Mouse (Mus musculus): ENCODE data around the gene 6430571L13Rik. TPM values are rescaled to one million over a fixed set of nuclear protein-coding genes. Genes with fewer than 3 reads are reported as not detected.

The 6430571L13Rik gene
- polyA plus RNA-seq, 1 experiment from 2014 or later = 2.0 TPM

DNA sequence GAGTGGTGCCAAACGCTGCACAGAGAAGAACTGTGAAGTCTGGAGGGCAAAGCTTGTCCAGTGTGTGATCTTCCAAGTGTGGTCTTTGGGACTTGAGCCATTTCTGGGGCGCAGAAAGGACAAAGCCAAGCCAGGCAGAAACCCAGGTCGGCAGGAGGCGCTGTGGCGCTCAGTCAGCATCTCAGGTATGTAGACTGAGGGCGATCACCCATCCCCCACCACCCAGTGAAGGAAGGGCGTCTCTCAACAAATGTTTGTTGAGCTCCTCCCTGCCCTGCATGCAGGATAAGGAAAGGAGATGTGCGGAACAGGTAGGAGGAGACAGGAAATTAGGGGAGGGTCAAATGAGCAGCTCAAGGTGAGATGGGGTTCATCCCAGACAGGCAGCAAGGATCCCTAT, 34.2 kb downstream of the 6430571L13Rik start:
- Histone ChIP-seq H3K4me2 (ENCODE audit: low read depth) (no peak overlapping the region), H3K27ac (ENCODE audit: low read depth, low read length) (no peak overlapping the region), H3K36me3 (ENCODE audit: control insufficient read depth, insufficient read depth, low read length) (no peaks in the 10 kb centered on the region), H3K9me3 (ENCODE audit: control insufficient read depth, low read length) (no peaks in the 10 kb centered on the region), H3K9ac (ENCODE audit: low read length) (no peak overlapping the region), H3K4me3 (ENCODE audit: low read depth, low read length) (no peak overlapping the region), H3K27me3 (ENCODE audit: control insufficient read depth, insufficient read depth, low read length) (peaks cover 21% of the 10 kb centered on the region), H3K4me1 (ENCODE audit: control insufficient read depth, insufficient read depth, low read length) (peaks cover 8% of the 10 kb centered on the region; the same call in 1 of the 2 replicates)
- ATAC-seq (ENCODE audit: insufficient read depth, low FRiP score, low TSS enrichment) (no peak), DNase-seq (ENCODE audit: low spot score) (peak; percentile 44)
- WGBS = 4% methylated on average over 8 of the region's 8 CpGs

DNA sequence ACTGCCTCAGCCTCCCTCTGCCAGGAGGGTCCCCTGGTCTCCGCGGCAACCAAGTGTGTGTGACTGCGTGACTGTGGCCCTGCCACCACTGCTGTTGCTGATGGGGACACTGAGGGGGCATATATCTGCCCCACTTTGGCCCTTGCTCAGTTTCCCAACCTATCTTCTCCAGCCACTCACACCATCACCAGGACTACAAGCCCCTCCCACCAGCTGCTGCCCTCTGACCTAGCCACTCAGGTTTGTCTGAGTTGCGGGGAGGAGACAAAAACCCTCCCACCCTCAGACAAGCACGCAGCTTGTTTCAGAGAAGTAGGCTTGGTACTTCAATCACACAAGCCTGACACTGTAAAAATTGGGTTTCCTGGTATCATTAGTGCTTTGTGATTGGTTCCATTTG, 35.0 kb downstream of the 6430571L13Rik start:
- H3K4me3 ChIP-seq (ENCODE audit: low read depth, low read length) = no peak overlapping the region
- 16% methylated on average over 5 of the region's 5 CpGs for WGBS
- no peak overlapping the region for H3K27ac ChIP-seq (ENCODE audit: low read depth, low read length)
- peaks cover 27% of the 10 kb centered on the region for H3K27me3 ChIP-seq (ENCODE audit: control insufficient read depth, insufficient read depth, low read length)
- H3K36me3 ChIP-seq (ENCODE audit: control insufficient read depth, insufficient read depth, low read length) = no peaks in the 10 kb centered on the region
- no peak overlapping the region for H3K9ac ChIP-seq (ENCODE audit: low read length)
- peaks cover 8% of the 10 kb centered on the region; the same call in 1 of the 2 replicates for H3K4me1 ChIP-seq (ENCODE audit: control insufficient read depth, insufficient read depth, low read length)
- no peak for ATAC-seq (ENCODE audit: insufficient read depth, low FRiP score, low TSS enrichment)
- no peak for DNase-seq (ENCODE audit: low spot score)
- H3K4me2 ChIP-seq (ENCODE audit: low read depth) = no peak overlapping the region
- no peaks in the 10 kb centered on the region for H3K9me3 ChIP-seq (ENCODE audit: control insufficient read depth, low read length)

DNA sequence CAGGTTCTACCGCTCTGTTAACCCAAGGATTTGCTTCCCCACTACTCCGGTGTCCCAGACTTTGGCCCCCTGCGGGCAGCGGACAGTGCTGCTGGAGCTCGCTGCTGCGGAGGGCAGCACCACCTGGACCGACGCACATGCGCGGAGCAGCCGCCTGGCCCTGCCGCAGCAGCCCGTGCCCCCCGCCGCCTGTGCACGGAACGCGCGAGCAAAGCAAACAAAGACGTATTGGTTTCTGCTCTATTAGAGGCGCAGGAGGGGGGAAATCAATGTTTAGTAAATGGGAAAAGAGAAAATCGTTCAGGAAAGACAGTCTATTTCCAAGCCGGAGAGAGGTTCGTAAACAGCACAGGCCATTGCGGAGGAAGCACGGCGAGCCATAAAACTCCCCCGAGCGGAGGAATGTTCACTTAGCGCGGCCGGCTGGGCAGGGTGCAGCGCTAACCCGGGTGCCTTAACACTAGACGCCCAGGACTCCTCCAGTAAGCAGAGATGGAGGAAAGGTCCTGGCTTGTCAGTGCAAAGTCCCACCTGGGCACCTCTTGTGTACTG, 37.6 kb downstream of the 6430571L13Rik start:
- peaks cover 8% of the 10 kb centered on the region; the same call in 1 of the 2 replicates for H3K4me1 ChIP-seq (ENCODE audit: control insufficient read depth, insufficient read depth, low read length)
- H3K4me2 ChIP-seq (ENCODE audit: low read depth) = peak overlapping the region; percentile 65
- no peak for ATAC-seq (ENCODE audit: insufficient read depth, low FRiP score, low TSS enrichment)
- peak overlapping the region; percentile 54 for H3K9ac ChIP-seq (ENCODE audit: low read length)
- WGBS = under 1% methylated on average over 35 of the region's 35 CpGs
- 0 out of 2 replicates have a peak overlapping the region, but pooled peaks have one; percentile 20 for H3K27ac ChIP-seq (ENCODE audit: low read depth, low read length)
- H3K36me3 ChIP-seq (ENCODE audit: control insufficient read depth, insufficient read depth, low read length) = no peaks in the 10 kb centered on the region
- DNase-seq (ENCODE audit: low spot score) = peak; percentile 77
- H3K9me3 ChIP-seq (ENCODE audit: control insufficient read depth, low read length) = no peaks in the 10 kb centered on the region
- peaks cover 51% of the 10 kb centered on the region for H3K27me3 ChIP-seq (ENCODE audit: control insufficient read depth, insufficient read depth, low read length)
- peak overlapping the region; percentile 31 for H3K4me3 ChIP-seq (ENCODE audit: low read depth, low read length)

GRCm38 (mm10) chr9:107381723-107382122, 41.3 kb downstream of the 6430571L13Rik start:
- no peak for ATAC-seq (ENCODE audit: insufficient read depth, low FRiP score, low TSS enrichment)
- DNase-seq (ENCODE audit: low spot score) = no peak
- WGBS = 10% methylated on average over 8 of the region's 8 CpGs
- Histone ChIP-seq H3K4me2 (ENCODE audit: low read depth) (no peak overlapping the region), H3K27me3 (ENCODE audit: control insufficient read depth, insufficient read depth, low read length) (peaks cover 56% of the 10 kb centered on the region), H3K4me1 (ENCODE audit: control insufficient read depth, insufficient read depth, low read length) (peaks cover 8% of the 10 kb centered on the region; the same call in 1 of the 2 replicates), H3K27ac (ENCODE audit: low read depth, low read length) (no peak overlapping the region), H3K4me3 (ENCODE audit: low read depth, low read length) (no peak overlapping the region), H3K9me3 (ENCODE audit: control insufficient read depth, low read length) (no peaks in the 10 kb centered on the region), H3K36me3 (ENCODE audit: control insufficient read depth, insufficient read depth, low read length) (no peaks in the 10 kb centered on the region), H3K9ac (ENCODE audit: low read length) (no peak overlapping the region)

DNA sequence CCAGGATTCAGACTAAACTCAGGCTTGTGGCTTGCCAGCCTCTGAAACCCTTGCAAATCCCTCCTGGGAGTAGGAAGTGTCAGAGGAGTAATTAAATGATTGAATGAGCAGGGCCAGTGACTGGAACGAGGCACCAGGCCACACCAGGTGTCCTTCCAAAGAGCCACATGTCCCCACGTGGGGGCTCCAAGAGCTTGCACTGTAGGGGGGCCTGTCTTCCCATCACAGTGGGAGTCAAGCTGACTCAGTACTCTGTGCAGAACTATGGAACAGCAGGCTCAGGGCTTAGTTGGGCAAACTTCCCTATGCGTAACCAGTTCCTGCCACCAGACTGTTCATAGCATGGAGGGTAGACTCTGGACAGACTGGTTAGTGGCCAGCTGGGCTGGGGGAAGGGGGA, 44.0 kb downstream of the 6430571L13Rik start:
- DNase-seq (ENCODE audit: low spot score) = no peak
- Histone ChIP-seq H3K27ac (ENCODE audit: low read depth, low read length) (no peak overlapping the region), H3K27me3 (ENCODE audit: control insufficient read depth, insufficient read depth, low read length) (peaks cover 37% of the 10 kb centered on the region), H3K4me1 (ENCODE audit: control insufficient read depth, insufficient read depth, low read length) (peaks cover 8% of the 10 kb centered on the region; the same call in 1 of the 2 replicates), H3K36me3 (ENCODE audit: control insufficient read depth, insufficient read depth, low read length) (no peaks in the 10 kb centered on the region), H3K9ac (ENCODE audit: low read length) (no peak overlapping the region), H3K4me2 (ENCODE audit: low read depth) (no peak overlapping the region), H3K4me3 (ENCODE audit: low read depth, low read length) (no peak overlapping the region), H3K9me3 (ENCODE audit: control insufficient read depth, low read length) (no peaks in the 10 kb centered on the region)
- 31% methylated on average over 3 of the region's 3 CpGs for WGBS
- no peak for ATAC-seq (ENCODE audit: insufficient read depth, low FRiP score, low TSS enrichment)

DNA sequence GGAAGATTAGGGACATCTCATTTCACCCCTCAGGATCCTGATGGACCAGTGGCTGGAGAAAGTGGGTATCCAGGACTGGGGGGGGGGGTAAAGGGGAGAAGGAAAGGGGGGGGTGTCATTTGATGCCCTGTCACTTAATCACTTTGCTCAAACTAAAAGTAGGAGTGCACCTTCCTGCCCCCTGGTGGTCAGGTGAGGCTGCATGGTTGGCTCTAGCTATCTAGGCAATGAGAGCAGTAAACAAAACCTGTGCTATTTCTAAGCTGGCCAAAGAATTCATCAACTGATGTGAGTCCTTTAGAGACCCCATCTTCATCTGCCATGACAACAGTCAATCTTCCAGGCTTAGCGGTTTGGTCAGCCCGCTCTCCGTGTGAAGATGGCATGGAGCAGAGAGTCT, 46.3 kb downstream of the 6430571L13Rik start:
- peaks cover 18% of the 10 kb centered on the region for H3K27me3 ChIP-seq (ENCODE audit: control insufficient read depth, insufficient read depth, low read length)
- H3K4me1 ChIP-seq (ENCODE audit: control insufficient read depth, insufficient read depth, low read length) = peaks cover 8% of the 10 kb centered on the region; the same call in 1 of the 2 replicates
- no peak overlapping the region for H3K27ac ChIP-seq (ENCODE audit: low read depth, low read length)
- no peak overlapping the region for H3K4me3 ChIP-seq (ENCODE audit: low read depth, low read length)
- no peaks in the 10 kb centered on the region for H3K9me3 ChIP-seq (ENCODE audit: control insufficient read depth, low read length)
- ATAC-seq (ENCODE audit: insufficient read depth, low FRiP score, low TSS enrichment) = no peak
- DNase-seq (ENCODE audit: low spot score) = no peak
- 56% methylated on average over 3 of the region's 3 CpGs for WGBS
- H3K36me3 ChIP-seq (ENCODE audit: control insufficient read depth, insufficient read depth, low read length) = no peaks in the 10 kb centered on the region
- no peak overlapping the region for H3K4me2 ChIP-seq (ENCODE audit: low read depth)
- H3K9ac ChIP-seq (ENCODE audit: low read length) = no peak overlapping the region

DNA sequence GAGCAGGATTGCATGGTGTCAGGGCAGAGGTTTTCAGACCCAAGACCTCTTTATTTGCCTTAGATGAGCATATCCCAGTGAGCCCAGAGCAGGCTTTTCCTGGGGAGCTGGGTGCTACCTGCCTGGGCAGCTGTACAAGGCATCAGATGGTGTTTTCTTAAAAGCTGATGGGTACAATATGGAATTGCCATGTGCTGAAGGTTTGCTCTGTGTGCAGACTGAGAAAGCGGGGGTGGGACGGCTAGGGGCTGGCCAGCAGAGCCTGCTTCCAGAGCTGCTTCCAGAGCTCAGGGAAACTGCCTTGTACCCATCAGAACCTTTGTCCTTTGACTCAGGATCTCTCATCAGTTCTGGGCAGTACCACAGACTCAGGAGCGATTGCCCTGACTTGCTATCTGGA, 47.3 kb downstream of the 6430571L13Rik start:
- Histone ChIP-seq H3K36me3 (ENCODE audit: control insufficient read depth, insufficient read depth, low read length) (no peaks in the 10 kb centered on the region), H3K9ac (ENCODE audit: low read length) (no peak overlapping the region), H3K27ac (ENCODE audit: low read depth, low read length) (no peak overlapping the region), H3K4me1 (ENCODE audit: control insufficient read depth, insufficient read depth, low read length) (peaks cover 8% of the 10 kb centered on the region; the same call in 1 of the 2 replicates), H3K4me2 (ENCODE audit: low read depth) (no peak overlapping the region), H3K27me3 (ENCODE audit: control insufficient read depth, insufficient read depth, low read length) (peaks cover 8% of the 10 kb centered on the region), H3K9me3 (ENCODE audit: control insufficient read depth, low read length) (no peaks in the 10 kb centered on the region), H3K4me3 (ENCODE audit: low read depth, low read length) (no peak overlapping the region)
- WGBS = 87% methylated on average over 3 of the region's 3 CpGs
- ATAC-seq (ENCODE audit: insufficient read depth, low FRiP score, low TSS enrichment) (no peak), DNase-seq (ENCODE audit: low spot score) (no peak)

DNA sequence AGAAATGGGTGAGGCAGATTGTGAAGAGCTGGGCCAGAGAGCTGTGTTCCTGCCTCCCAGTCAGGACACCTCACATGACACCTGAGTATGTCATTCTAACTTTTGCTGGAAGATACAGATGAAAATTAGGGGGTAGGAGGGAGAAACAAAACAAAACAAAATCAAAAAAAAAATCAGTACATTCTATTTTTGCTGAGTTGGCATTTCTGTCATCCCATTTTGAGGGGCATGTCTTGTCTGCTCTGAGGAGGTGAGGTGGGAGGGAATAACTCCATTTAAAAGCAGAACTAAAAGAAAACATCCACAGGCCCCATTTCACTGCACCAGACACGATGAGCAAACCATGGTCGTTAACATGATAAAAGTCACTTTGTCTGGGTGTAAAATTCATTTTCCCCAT, 47.9 kb downstream of the 6430571L13Rik start:
- no peak overlapping the region for H3K4me3 ChIP-seq (ENCODE audit: low read depth, low read length)
- no peak overlapping the region for H3K27ac ChIP-seq (ENCODE audit: low read depth, low read length)
- no peaks in the 10 kb centered on the region for H3K9me3 ChIP-seq (ENCODE audit: control insufficient read depth, low read length)
- ATAC-seq (ENCODE audit: insufficient read depth, low FRiP score, low TSS enrichment) (no peak), DNase-seq (ENCODE audit: low spot score) (no peak)
- peaks cover 3% of the 10 kb centered on the region; the same call in 1 of the 2 replicates for H3K27me3 ChIP-seq (ENCODE audit: control insufficient read depth, insufficient read depth, low read length)
- no peak overlapping the region for H3K9ac ChIP-seq (ENCODE audit: low read length)
- H3K4me2 ChIP-seq (ENCODE audit: low read depth) = no peak overlapping the region
- H3K36me3 ChIP-seq (ENCODE audit: control insufficient read depth, insufficient read depth, low read length) = no peaks in the 10 kb centered on the region
- peaks cover 8% of the 10 kb centered on the region; the same call in 1 of the 2 replicates for H3K4me1 ChIP-seq (ENCODE audit: control insufficient read depth, insufficient read depth, low read length)
- WGBS = 42% methylated on average over 2 of the region's 2 CpGs

DNA sequence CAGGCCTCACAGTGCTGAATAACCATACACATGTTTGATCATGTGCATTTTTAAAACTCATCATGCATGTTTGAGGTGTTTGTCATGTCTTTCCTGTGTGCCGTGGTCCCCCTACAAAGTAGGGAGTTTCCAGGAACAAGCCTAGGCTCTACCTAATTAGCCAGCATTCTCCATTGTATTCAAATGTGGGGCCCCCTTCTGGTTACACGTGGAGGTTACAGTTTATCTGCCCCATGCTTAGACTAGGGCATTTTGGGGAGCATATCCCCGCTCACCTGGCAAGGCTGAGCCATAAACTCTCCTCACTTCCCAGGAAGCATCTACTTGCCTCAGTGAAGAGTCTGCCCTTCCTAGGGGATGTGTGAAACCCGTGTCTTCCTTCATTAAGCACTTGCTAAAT, 56.0 kb downstream of the 6430571L13Rik start:
- DNase-seq (ENCODE audit: low spot score) = no peak
- H3K27ac ChIP-seq (ENCODE audit: low read depth, low read length) = no peak overlapping the region
- no peak overlapping the region for H3K4me3 ChIP-seq (ENCODE audit: low read depth, low read length)
- H3K4me1 ChIP-seq (ENCODE audit: control insufficient read depth, insufficient read depth, low read length) = peaks cover 5% of the 10 kb centered on the region
- peaks cover 25% of the 10 kb centered on the region for H3K27me3 ChIP-seq (ENCODE audit: control insufficient read depth, insufficient read depth, low read length)
- H3K9me3 ChIP-seq (ENCODE audit: control insufficient read depth, low read length) = no peaks in the 10 kb centered on the region
- no peak for ATAC-seq (ENCODE audit: insufficient read depth, low FRiP score, low TSS enrichment)
- no peak overlapping the region for H3K4me2 ChIP-seq (ENCODE audit: low read depth)
- no peak overlapping the region for H3K9ac ChIP-seq (ENCODE audit: low read length)
- 41% methylated on average over 4 of the region's 4 CpGs for WGBS
- H3K36me3 ChIP-seq (ENCODE audit: control insufficient read depth, insufficient read depth, low read length) = no peaks in the 10 kb centered on the region

Measured in neural tube, embryonic 11.5 days (tissue).